Mouse (Mus musculus) olfactory bulb, adult 2 months (tissue): ENCODE data around the gene Gm20431. TPM values are rescaled to one million over a fixed set of nuclear protein-coding genes. Genes with fewer than 3 reads are reported as not detected.

Experiments
- H3K27ac ChIP-seq: fragments of 200-500 bp; 2 replicates; pipeline ENCODE4 v1.5.1; 2012; ENCODE audit warnings: low read depth, low read length; ENCODE audit not compliant: insufficient read depth
- H3K4me1 ChIP-seq: fragments of 200-500 bp; 2 replicates; pipeline ENCODE4 v1.6.1; 2012; ENCODE audit warnings: low read length; ENCODE audit not compliant: control insufficient read depth, insufficient read depth
- H3K4me3 ChIP-seq: fragments of 200-500 bp; 2 replicates; pipeline ENCODE4 v1.5.1; 2012; ENCODE audit warnings: mild to moderate bottlenecking, low read depth, low read length, moderate library complexity; ENCODE audit not compliant: insufficient read depth
- CTCF ChIP-seq: fragments of 200-500 bp; IDR thresholded peaks from 2 replicates; pipeline ENCODE4 v1.5.1; 2012; ENCODE audit warnings: low read depth, mild to moderate bottlenecking, low read length, moderate library complexity; ENCODE audit not compliant: insufficient read depth
- POLR2A ChIP-seq: fragments of 200-500 bp; IDR thresholded peaks from 2 replicates; pipeline ENCODE4 v1.6.1; 2012; ENCODE audit warnings: mild to moderate bottlenecking, low read depth, low read length, moderate library complexity; ENCODE audit not compliant: insufficient read depth
- WGBS: fragments of 180-500 bp; shearing (Covaris S2); methylation state at CpG from one replicate; pipeline ENCODE4 v1.1.7; 2018; 5-methylcytosine and 5-hydroxymethylcytosine counted together
- polyA plus RNA-seq: library from polyadenylated mRNA; stranded (reverse); fragments of >200 nt; gene quantifications from 2 replicates; pipeline ENCODE4 v1.2.4, GENCODE M21; 2012; ENCODE audit warnings: low replicate concordance; ENCODE audit not compliant: missing spikeins, insufficient read depth, insufficient read length

Gm20431 gene
- polyA plus RNA-seq, 1 experiment: not detected

DNA sequence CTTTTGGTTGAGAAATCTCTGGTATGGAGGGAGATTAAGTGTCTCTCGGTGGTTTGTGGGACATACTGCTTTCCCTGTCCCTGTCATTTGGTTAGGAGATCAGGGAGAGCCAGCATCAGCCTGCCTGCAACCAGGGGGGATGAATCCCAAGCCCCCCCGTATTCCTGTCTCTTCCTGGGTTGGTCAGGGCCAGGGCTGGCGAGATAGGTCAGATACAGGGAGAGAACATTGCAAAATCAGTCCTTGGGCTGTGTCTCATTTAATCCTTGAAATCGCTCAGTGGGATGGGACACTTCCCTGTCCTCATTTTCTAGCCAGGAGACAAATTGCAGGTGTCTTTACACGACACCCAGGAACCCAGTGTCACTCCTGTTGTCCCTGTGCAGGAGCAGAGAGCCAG is 38.7 kb upstream of the Gm20431 start:
- Histone ChIP-seq H3K4me1 (peaks cover 8% of the 10 kb centered on the region; the same call in 1 of the 2 replicates), H3K27ac (no peak overlapping the region), H3K4me3 (no peak overlapping the region)
- TF ChIP-seq POLR2A: no peak
- 91% methylated on average over 5 of the region's 5 CpGs for WGBS

DNA sequence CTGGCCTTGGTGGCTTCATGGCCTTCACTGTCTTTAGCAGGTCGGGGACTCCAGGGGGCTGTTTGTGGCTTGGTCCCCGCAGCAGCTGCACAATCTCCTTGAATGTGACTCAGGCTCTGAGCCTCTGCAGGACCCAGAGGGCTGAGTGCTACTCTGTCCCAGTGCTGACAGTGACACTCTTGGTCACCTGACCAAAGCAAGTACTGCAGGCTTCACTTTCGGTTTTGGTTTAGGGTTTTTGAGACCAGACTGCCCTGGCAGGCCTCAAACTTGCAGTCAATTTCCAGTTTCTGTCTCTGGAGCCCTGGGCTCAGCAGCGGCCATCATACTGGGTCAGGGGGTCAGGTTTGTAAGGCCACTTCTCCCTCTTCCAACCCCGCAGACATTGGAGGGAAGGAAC is 36.6 kb upstream of the Gm20431 start:
- Histone ChIP-seq H3K4me1 (peaks cover 8% of the 10 kb centered on the region; the same call in 1 of the 2 replicates), H3K4me3 (no peak overlapping the region), H3K27ac (no peak overlapping the region)
- WGBS: 73% methylated on average over 5 of the region's 5 CpGs
- no peak for TF ChIP-seq CTCF

DNA sequence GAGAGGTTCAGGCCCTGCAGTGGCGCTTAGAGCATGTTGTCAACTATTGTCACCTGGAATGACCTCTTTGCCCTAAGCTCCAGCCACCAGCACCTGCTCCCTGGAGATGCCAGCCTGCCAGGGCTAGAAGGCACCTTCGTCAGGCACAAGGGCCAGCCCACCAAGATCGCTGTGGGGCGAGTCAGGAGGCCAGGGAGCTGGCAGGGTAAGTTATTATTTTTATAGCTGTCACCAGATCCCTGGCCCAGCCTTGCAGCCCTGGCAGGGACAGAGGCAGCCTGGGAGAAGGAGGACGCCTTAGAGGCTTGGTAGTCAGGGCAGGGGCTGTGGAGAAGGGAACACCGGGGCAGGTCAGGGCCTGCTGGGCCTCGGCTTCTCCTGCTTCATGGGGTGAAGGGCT is 34.8 kb upstream of the Gm20431 start:
- peaks cover 12% of the 10 kb centered on the region for H3K4me1 ChIP-seq
- no peak overlapping the region for H3K4me3 ChIP-seq
- no peak overlapping the region for H3K27ac ChIP-seq
- no peak for TF ChIP-seq CTCF
- no peak for TF ChIP-seq POLR2A
- 87% methylated on average over 7 of the region's 7 CpGs for WGBS

DNA sequence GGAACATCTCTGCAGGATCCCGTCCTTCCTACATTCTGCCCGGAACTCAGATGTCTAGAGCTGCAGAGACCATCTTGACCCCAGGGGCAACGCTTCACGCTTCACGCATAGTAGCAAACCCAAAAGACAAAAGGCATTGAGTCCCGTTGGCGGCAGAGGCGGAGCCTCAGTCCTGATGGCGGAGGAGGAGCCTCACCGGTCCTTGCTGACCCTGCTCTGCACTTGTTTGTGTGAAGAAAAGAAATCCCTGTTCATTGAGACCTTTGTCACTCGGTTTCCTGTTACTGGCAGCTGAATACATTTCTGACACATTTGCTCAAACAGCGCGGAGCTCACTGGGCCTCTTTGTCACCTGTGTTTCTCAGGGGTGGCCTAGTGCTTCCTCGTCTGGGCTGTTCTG is 34.2 kb upstream of the Gm20431 start:
- TF ChIP-seq POLR2A (no peak), CTCF (no peak)
- H3K27ac ChIP-seq: no peak overlapping the region
- H3K4me3 ChIP-seq: no peak overlapping the region
- 84% methylated on average over 14 of the region's 14 CpGs for WGBS
- peaks cover 18% of the 10 kb centered on the region for H3K4me1 ChIP-seq

DNA sequence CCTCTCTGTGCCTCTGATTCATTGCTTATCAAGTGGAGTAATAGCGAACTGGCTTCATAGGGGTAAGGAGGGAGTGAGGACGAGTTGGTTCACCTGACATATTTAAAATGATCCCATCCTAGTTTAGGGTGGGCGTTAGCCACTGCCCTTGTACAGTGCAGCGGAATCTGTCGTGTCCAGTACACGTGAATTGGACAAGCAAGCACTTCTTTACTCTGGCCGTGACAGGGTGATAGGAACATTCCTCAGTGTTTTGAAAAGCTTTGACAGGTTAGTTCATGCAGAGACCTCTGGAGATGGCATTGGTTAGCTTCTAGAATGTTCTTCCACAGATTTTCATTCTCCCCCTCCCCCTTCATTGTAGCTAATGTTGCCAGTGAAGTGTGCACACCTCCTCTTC is 33.7 kb upstream of the Gm20431 start:
- TF ChIP-seq POLR2A (no peak), CTCF (no peak)
- Histone ChIP-seq H3K4me1 (peaks cover 20% of the 10 kb centered on the region), H3K4me3 (no peak overlapping the region), H3K27ac (no peak overlapping the region)
- WGBS: 99% methylated on average over 7 of the region's 7 CpGs

DNA sequence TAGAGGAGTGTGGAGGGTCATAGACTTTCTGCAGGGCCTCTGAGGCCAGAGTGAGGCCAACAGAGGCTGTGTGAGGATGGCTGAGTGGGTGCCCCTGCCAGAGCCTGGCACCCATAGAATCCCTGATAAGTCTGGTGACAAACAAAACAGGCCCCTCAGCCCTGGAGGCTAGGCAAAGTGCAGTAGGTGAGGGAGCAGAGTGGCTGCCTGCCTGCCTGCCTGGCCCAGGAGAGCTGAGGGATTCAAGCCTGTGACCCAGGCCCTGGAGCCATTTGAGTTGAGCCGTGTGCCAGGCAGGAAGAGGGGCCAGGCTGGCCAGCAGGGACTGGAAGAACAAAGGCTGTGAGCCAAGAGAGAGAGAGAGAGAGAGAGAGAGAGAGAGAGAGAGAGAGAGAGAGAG is 32.9 kb upstream of the Gm20431 start:
- peaks cover 25% of the 10 kb centered on the region for H3K4me1 ChIP-seq
- TF ChIP-seq CTCF (no peak), POLR2A (no peak)
- H3K4me3 ChIP-seq: no peak overlapping the region
- no peak overlapping the region for H3K27ac ChIP-seq
- WGBS: 39% methylated on average over 1 of the region's 1 CpGs

DNA sequence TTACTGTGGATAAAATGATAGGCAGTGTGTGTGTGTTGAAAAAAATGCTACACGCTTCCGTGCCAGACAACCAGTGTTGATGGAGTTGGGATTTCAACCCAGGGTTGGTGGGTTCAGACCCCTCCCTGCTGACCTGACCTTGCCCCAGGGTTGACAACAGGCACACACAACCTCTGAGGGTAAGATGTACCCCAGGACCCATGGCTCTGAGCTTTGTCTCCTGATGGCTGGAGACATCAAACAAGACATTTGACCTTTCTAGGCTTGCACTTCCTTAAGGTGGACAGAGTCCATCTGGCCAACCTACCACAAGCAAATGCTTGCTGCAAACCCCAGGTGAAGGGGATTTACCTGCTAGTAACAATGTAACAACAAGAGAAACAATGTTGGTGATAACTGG is 32.2 kb upstream of the Gm20431 start:
- no peak for TF ChIP-seq POLR2A
- no peak for TF ChIP-seq CTCF
- no peak overlapping the region for H3K27ac ChIP-seq
- H3K4me3 ChIP-seq: no peak overlapping the region
- WGBS: 94% methylated on average over 2 of the region's 2 CpGs
- H3K4me1 ChIP-seq: peaks cover 25% of the 10 kb centered on the region

DNA sequence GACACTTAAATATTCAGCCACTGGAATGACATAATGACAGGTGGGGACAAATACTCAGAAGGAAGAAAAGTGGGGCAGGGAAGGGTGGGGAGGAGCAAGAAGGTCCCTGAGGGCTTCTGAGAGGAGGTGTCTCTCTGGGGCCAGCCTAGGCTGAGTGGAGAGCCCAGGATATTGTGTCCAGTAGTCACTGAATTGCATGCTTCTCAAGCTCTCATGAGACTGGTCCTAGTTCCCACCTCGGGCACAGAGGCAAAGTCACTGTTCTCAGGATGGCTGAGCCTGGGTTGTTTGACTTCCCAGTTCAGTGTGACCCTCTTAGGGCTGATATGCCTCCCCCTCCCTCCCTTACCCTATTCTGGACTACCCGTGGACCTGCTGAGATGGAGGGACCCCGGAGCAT is 31.5 kb upstream of the Gm20431 start:
- no peak overlapping the region for H3K27ac ChIP-seq
- no peak for TF ChIP-seq CTCF
- TF ChIP-seq POLR2A: no peak
- 82% methylated on average over 3 of the region's 3 CpGs for WGBS
- H3K4me1 ChIP-seq: peaks cover 31% of the 10 kb centered on the region
- H3K4me3 ChIP-seq: no peak overlapping the region

DNA sequence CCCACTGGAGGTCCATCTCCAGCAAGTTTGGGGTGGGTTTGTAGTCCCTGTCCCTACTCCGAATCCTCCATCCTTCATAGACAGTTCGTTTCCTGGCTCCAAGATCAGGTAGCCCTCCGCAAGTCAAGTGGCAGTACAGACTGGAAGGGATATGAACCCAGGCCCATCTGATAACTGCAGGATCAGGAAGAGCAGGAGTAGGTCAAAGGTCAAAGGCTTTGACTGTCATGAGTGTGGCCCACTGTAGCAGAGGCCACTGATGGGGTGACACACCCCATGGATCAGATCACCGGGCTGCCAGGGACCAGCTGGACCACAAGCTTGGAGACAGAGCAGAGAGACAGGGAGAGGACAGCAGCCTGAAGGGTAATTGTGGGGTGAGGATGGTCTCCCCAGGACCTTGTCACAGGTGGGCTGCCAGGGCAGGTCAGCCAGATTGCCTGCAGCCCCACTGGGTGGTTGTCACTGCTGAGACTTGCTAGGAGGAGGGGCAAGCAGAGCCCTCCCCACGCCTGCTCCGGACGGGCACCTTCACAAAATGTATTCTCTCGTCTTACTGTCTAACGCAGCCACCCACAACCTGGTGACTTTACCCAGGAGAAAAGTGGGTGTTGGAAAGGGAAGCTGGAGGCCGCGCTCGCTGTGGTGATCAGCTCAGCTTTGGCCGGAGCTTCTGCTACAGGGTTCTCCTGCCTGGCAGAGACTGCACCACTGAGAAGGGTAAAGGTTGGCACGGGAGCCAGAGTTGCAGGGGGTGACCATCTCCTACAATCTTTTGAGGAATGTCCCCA is 30.8 kb upstream of the Gm20431 start:
- H3K4me3 ChIP-seq: no peak overlapping the region
- peaks cover 31% of the 10 kb centered on the region for H3K4me1 ChIP-seq
- TF ChIP-seq CTCF: no peak
- H3K27ac ChIP-seq: no peak overlapping the region
- WGBS: 73% methylated on average over 14 of the region's 14 CpGs

DNA sequence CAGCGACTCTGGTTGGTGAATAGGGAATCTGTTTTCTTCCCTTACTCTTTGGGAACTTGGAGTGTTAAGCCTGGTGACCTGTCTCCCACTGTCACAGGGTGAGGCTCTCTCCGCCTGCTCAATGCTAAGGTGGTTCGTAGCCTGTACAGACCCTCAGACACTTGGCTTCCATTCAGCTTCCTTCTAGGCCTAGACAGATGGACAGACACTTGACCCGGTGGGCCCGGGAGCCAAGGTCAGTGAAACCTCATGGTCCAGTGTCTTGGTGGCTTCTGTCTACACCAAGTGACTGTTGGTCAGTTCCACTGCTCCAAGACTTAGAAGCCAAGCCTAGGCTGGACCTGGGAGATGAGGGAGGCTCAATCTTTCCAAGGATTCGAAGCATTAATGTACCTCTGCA is 30.1 kb upstream of the Gm20431 start:
- H3K4me3 ChIP-seq: no peak overlapping the region
- WGBS: 92% methylated on average over 6 of the region's 6 CpGs
- TF ChIP-seq POLR2A: no peak
- TF ChIP-seq CTCF: no peak
- H3K27ac ChIP-seq: no peak overlapping the region
- peaks cover 31% of the 10 kb centered on the region for H3K4me1 ChIP-seq
